Comparison of ENCODE assay signal across 8 mouse cellular contexts in the genomic region with DNA sequence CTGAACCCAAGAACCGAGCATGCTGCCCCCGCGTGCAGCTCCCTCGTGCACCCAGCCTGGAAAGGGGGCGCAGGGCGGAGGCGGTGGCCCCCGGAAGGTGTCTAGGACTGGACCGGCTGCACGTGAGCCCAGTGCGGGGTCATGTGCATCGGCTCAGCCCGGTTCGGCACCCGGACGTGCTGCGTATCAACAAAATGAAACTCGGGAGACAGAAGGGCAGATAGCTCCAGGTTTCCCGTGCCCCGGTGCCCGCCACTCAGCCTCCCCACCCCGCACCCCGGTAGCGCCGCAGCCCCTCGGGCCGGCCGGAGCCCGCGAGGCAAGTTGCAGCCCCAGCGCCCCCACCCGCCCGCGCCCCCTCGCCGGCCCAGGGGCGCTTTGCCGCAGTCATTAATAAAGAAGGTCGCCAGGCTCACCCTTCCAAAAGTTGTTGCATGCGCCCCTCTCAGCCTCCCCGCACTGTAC. TPM values are rescaled to one million over a fixed set of nuclear protein-coding genes. Genes with fewer than 3 reads are reported as not detected.
A peak's percentile ranks its signal among the peaks of the same experiment; 100 is the strongest.
DNase-seq lines count a peak whose midpoint lies in the region; ATAC-seq lines count a peak whose summit lies in the region.

No protein-coding gene starts in this region.

- no peaks in the 10 kb centered on the region for H3K9me3 ChIP-seq in forebrain, embryonic 12.5 days
- H3K9me3 ChIP-seq in liver, embryonic 15.5 days (replicated peaks), result no peaks in the 10 kb centered on the region
- H3K9me3 ChIP-seq in stomach, embryonic 15.5 days, result no peaks in the 10 kb centered on the region

- H3K4me2 ChIP-seq in forebrain, embryonic 12.5 days, result peak overlapping the region; percentile 99
- H3K4me2 ChIP-seq in liver, embryonic 15.5 days, result peak overlapping the region; percentile 99
- peak overlapping the region; percentile 97 for H3K4me2 ChIP-seq in stomach, embryonic 15.5 days

- peaks cover 47% of the 10 kb centered on the region for H3K27me3 ChIP-seq in forebrain, embryonic 12.5 days
- peaks cover 50% of the 10 kb centered on the region for H3K27me3 ChIP-seq in liver, embryonic 15.5 days
- H3K27me3 ChIP-seq in stomach, embryonic 15.5 days (replicated peaks), result no peaks in the 10 kb centered on the region

- DNase-seq in embryo, embryonic 10 days (ENCODE audit: low spot score), result peak; percentile 19
- no peak for DNase-seq in embryo, embryonic 11 days
- DNase-seq in heart, postnatal 10 days, result peak; percentile 46 to 69
- peak; percentile 35 to 57 for DNase-seq in layer of hippocampus, adult 18-20 months (ENCODE audit: low spot score in 2 of 2)
- DNase-seq in neural tube, embryonic 10.5 days (ENCODE audit: extremely low spot score, low spot score), result peak; percentile 64

- H3K4me1 ChIP-seq in forebrain, embryonic 12.5 days, result peaks cover 49% of the 10 kb centered on the region
- peaks cover 49% of the 10 kb centered on the region for H3K4me1 ChIP-seq in liver, embryonic 15.5 days (replicated peaks)
- peaks cover 36% of the 10 kb centered on the region for H3K4me1 ChIP-seq in stomach, embryonic 15.5 days

- intact Hi-C loops in heart, postnatal 10 days (cut with DNase I), result loop anchor here (1.0 to 5.0 kb wide), 3 partner anchors 41 to 111 kb away; a partner anchor contains a TSS

- under 1% methylated on average over 25 of the region's 41 CpGs for WGBS in forebrain, embryonic 12.5 days
- WGBS in liver, embryonic 15.5 days (ENCODE audit: insufficient replicate concordance), result under 1% methylated on average over 41 of the region's 41 CpGs
- WGBS in stomach, embryonic 15.5 days, result under 1% methylated on average over 40 of the region's 41 CpGs

- peak; percentile 4; the same call in 1 of the 2 replicates for ATAC-seq in forebrain, embryonic 12.5 days (ENCODE audit: low FRiP score)
- ATAC-seq in liver, embryonic 15.5 days (ENCODE audit: insufficient read depth), result peak; percentile 6; the same call in 1 of the 2 replicates
- no peak for ATAC-seq in stomach, embryonic 15.5 days (ENCODE audit: insufficient read depth, low FRiP score, low read depth)

- H3K36me3 ChIP-seq in forebrain, embryonic 12.5 days (replicated peaks), result no peaks in the 10 kb centered on the region
- no peaks in the 10 kb centered on the region for H3K36me3 ChIP-seq in liver, embryonic 15.5 days (replicated peaks)
- H3K36me3 ChIP-seq in stomach, embryonic 15.5 days, result no peaks in the 10 kb centered on the region

- H3K27ac ChIP-seq in forebrain, embryonic 12.5 days, result no peak overlapping the region
- peak overlapping the region; percentile 72 for H3K27ac ChIP-seq in liver, embryonic 15.5 days (replicated peaks)
- H3K27ac ChIP-seq in stomach, embryonic 15.5 days, result peak overlapping the region; percentile 96

- H3K4me3 ChIP-seq in forebrain, embryonic 12.5 days (replicated peaks), result peak overlapping the region; percentile 61
- peak overlapping the region; percentile 79 for H3K4me3 ChIP-seq in liver, embryonic 15.5 days (replicated peaks)
- peak overlapping the region; percentile 80 for H3K4me3 ChIP-seq in stomach, embryonic 15.5 days (replicated peaks)

- peak overlapping the region; percentile 69 for H3K9ac ChIP-seq in forebrain, embryonic 12.5 days
- H3K9ac ChIP-seq in liver, embryonic 15.5 days, result peak overlapping the region; percentile 75
- peak overlapping the region; percentile 67 for H3K9ac ChIP-seq in stomach, embryonic 15.5 days

RNA-seq across cellular contexts. Expression of a gene that starts 0.8 kb away (rescaled TPM):
- polyA plus RNA-seq in forebrain, embryonic 12.5 days (2016; fragmentation: Nextera tagmentation; extraction: Ambion mirVana), result 0.49 and 0.65 TPM in 2 replicates
- total RNA-seq in heart, postnatal 10 days (2021), result 1 to 10 TPM; 3.5 to 6.6 TPM
- total RNA-seq in layer of hippocampus, adult 18-20 months (2021), result 10 to 100 TPM; 54.5 to 60.0 TPM
- 0.69 and 0.83 TPM in 2 replicates for polyA plus RNA-seq in liver, embryonic 15.5 days (2015; fragmentation: Nextera tagmentation; extraction: Ambion mirVana)
- 1.4 and 1.5 TPM in 2 replicates for polyA plus RNA-seq in stomach, embryonic 15.5 days (2015; fragmentation: Nextera tagmentation; extraction: Ambion mirVana)
